7 mouse cellular contexts compared by ENCODE assay signal in genomic region chr5:124439447-124440093, GRCm38 (mm10). TPM values are rescaled to one million over a fixed set of nuclear protein-coding genes. Genes with fewer than 3 reads are reported as not detected.
DNase-seq lines count a peak whose midpoint lies in the region; ATAC-seq lines count a peak whose summit lies in the region.

Gene Kmt5a (plus strand): TSS chr5:124439930.

- H3K4me1 ChIP-seq in intestine, embryonic 15.5 days (replicated peaks) = peaks cover 3% of the 10 kb centered on the region
- peaks cover 26% of the 10 kb centered on the region for H3K4me1 ChIP-seq in midbrain, embryonic 10.5 days

- DNase-seq in adrenal gland, adult 2 months = peak; percentile 99
- DNase-seq in embryo, embryonic 11.5 days (ENCODE audit: low read depth, low spot score) = peak; percentile 92
- peak; percentile 90 to 92 for DNase-seq in gastrocnemius, postnatal 36 days
- DNase-seq in left cerebral cortex, postnatal 25 days (ENCODE audit: low spot score in 2 of 2) = peak; percentile 95 to 98
- peak; percentile 97 for DNase-seq in midbrain, embryonic 10.5 days (ENCODE audit: low spot score)
- peak; percentile 87 for DNase-seq in right cerebral cortex, postnatal 4 days

- no peaks in the 10 kb centered on the region for H3K27me3 ChIP-seq in intestine, embryonic 15.5 days (replicated peaks)
- no peaks in the 10 kb centered on the region for H3K27me3 ChIP-seq in midbrain, embryonic 10.5 days (ENCODE audit: low read depth, poor library complexity, severe bottlenecking)

- intact Hi-C loops in gastrocnemius, postnatal 36 days (cut with DNase I) = no loop called here
- intact Hi-C loops in left cerebral cortex, postnatal 25 days (cut with DNase I) = no loop called here

- H3K36me3 ChIP-seq in intestine, embryonic 15.5 days = no peaks in the 10 kb centered on the region
- peaks cover 8% of the 10 kb centered on the region; the same call in 1 of the 2 replicates for H3K36me3 ChIP-seq in midbrain, embryonic 10.5 days

- under 1% methylated on average over 34 of the region's 34 CpGs for WGBS in intestine, embryonic 15.5 days
- under 1% methylated on average over 34 of the region's 34 CpGs for WGBS in midbrain, embryonic 10.5 days

- peak within 1 kb of the TSS; percentile 95 for H3K4me2 ChIP-seq in intestine, embryonic 15.5 days (replicated peaks)

- H3K4me3 ChIP-seq in intestine, embryonic 15.5 days (replicated peaks) = peak within 1 kb of the TSS; percentile 61
- peak within 1 kb of the TSS; percentile 87 for H3K4me3 ChIP-seq in midbrain, embryonic 10.5 days

- no peaks in the 10 kb centered on the region for H3K9me3 ChIP-seq in intestine, embryonic 15.5 days
- no peaks in the 10 kb centered on the region for H3K9me3 ChIP-seq in midbrain, embryonic 10.5 days (replicated peaks)

- H3K27ac ChIP-seq in intestine, embryonic 15.5 days = peak within 1 kb of the TSS; percentile 87
- H3K27ac ChIP-seq in midbrain, embryonic 10.5 days (replicated peaks) = peak within 1 kb of the TSS; percentile 95

- peak; percentile 99 for ATAC-seq in intestine, embryonic 15.5 days

- peak within 1 kb of the TSS; percentile 68 for H3K9ac ChIP-seq in intestine, embryonic 15.5 days

RNA-seq across cellular contexts. Expression of gene Kmt5a, which starts in this region (rescaled TPM):
- 100 to 1,000 TPM; 127 to 288 TPM for total RNA-seq in adrenal gland, adult 2 months (2021)
- polyA plus RNA-seq in adrenal gland, adult 2 months (2012; rRNA removed) = 48.9 and 65.7 TPM in 2 replicates
- 100 to 1,000 TPM; 182 to 256 TPM for total RNA-seq in gastrocnemius, postnatal 36 days (2021)
- polyA plus RNA-seq in intestine, embryonic 15.5 days (2015; fragmentation: Nextera tagmentation; extraction: Ambion mirVana) = 93.5 and 105 TPM in 2 replicates
- 10 to 100 TPM; 57.6 to 66.0 TPM for total RNA-seq in left cerebral cortex, postnatal 25 days (2021)
- 36.3 and 37.5 TPM in 2 replicates for polyA plus RNA-seq in midbrain, embryonic 10.5 days (2016; fragmentation: Nextera tagmentation; extraction: Ambion mirVana)

Comparison
In these comparisons a context has a peak if more than half of its experiments do, and no peak if none do; other contexts are left out.
1. Peak in every context shown above with its lines: DNase-seq, ATAC-seq, H3K4me3 ChIP-seq and H3K27ac ChIP-seq.